Mouse (Mus musculus) megakaryocyte, embryonic 14.5 days (primary cell): ENCODE measurements around the gene Ubash3a.

ENCODE experiments used
- FLI1 ChIP-seq: IDR thresholded peaks from 2 replicates; pipeline ENCODE4 v1.6.1; 2012; ENCODE audit warnings: low read length, inconsistent platforms, mixed read lengths
- GATA1 ChIP-seq: IDR thresholded peaks from 3 replicates; pipeline ENCODE4 v1.6.1; 2012; ENCODE audit warnings: mixed read lengths, low read length, inconsistent platforms, borderline replicate concordance

GRCm38 (mm10) chr17:31262715-31263114 is 55.0 kb downstream of the Ubash3a start:
- no peak for TF ChIP-seq GATA1
- no peak for TF ChIP-seq FLI1
